Mouse (Mus musculus) MEL-GATA-1-ER (cell line): ENCODE data around the gene Gm45208.
A peak's percentile ranks its signal among the peaks of the same experiment; 100 is the strongest.

Source experiments
- DNase-seq: peaks from one replicate; pipeline ENCODE4 v3.0.0-alpha.2; 2012; ENCODE audit warnings: low read depth; ENCODE audit errors: extremely low read depth

Gm45208 gene

GRCm38 (mm10) chrX:7772766-7773165 is 50.7 kb downstream of the Gm45208 start:
- DNase-seq, result no peak

GRCm38 (mm10) chrX:7775501-7776205 is 53.6 kb downstream of the Gm45208 start:
- no peak for DNase-seq

DNA sequence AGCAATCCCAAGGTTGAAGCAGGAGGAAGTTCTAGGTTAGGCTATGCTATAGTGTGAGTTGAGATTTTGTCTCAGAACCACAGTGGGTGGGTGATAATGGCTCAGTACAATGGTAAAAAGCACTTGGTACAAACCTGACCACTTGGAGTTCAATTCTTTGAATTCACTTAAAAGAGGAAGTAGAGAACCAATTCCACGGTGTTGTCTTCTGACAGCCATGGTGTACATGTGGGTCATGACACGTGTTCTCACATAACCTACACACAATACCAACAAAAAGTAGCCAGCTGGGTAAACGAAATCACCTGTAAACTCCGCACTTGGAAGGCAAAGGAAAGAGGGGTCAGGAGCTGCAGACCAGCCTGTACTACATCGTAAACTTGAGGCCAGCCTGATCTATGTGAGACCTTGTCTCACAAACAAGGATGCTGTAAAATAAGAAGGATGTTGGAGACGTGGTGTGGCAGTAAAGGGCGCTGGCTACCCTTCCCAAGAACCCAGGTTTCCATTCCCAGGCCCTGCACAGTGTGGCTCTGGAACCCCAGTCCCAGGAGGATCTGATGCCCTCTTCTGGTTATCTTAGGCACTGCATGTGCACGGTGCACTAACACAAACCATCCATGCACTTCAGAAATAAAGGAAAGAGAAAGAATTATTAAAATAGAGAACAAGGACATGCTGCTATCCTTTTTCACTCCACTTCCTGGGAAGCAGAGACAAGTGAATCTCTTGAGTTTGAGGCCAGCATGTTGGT is 54.5 kb downstream of the Gm45208 start:
- peak; percentile 74 for DNase-seq

DNA sequence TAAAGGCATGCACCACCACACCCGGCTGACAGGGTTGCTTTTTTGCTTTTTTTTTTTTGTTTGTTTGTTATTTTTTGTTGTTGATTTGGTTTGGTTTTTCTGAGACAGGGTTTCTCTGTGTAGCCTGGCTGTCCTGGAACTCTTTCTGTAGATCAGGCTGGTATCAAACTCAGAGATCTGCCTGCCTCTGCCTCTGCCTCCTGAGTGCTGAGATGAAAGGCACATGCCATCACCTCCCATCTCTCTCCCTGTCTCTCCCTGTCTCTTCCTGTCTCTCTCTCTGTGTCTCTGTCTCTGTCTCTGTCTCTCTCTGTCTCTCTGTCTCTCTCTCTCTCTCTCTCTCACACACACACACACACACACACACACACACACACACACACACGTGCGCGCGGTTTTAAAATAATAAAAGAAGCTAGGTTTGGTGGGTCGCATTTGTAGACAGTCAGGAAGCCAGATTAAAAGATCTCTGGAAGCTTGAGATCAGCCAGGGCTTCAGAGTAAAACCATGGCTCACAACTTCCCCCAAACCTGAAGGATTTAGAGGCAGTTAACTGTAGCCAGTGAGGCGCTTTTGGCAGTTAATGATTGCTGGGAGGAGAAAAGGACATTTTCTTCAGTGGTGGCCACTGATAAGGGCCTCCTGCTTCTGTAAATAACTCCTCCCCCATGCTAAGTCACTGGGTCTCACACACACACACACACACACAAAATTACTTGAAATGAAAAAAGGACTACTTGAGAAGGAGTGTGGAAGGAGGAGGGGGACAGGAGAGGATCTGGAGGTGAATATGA is 56.6 kb downstream of the Gm45208 start:
- peak; percentile 96 for DNase-seq

DNA sequence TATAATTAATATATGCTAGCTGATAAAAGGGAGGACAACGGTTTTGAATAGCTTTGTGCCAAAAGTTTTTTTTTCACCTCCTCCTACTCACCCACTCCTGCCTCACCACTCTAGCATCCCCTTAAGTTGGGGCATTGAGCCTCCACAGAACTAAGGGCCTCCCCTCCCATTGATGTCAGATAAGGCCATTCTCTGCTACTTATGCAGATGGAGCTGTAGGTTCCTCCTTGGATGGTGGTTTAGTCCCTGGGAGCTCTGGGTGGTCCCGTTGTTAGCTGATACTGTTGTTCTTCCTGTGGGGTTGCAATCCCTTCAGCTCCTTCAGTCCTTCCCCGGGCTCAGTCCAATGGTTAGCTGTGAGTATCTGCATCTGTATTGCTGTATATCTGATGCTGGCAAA is 57.2 kb downstream of the Gm45208 start:
- DNase-seq, result peak; percentile 77
